Mouse (Mus musculus): ENCODE data around the gene Ms4a14.
"Not testable (repeated sequence)": the region's sequence is repeated elsewhere in the genome, so short reads cannot be mapped to it uniquely, and the experiment has no call there.

The Ms4a14 gene

GRCm38 (mm10) chr19:11262932-11263331, 51.3 kb downstream of the Ms4a14 start:
- DNase-seq, result not testable (repeated sequence)

DNA sequence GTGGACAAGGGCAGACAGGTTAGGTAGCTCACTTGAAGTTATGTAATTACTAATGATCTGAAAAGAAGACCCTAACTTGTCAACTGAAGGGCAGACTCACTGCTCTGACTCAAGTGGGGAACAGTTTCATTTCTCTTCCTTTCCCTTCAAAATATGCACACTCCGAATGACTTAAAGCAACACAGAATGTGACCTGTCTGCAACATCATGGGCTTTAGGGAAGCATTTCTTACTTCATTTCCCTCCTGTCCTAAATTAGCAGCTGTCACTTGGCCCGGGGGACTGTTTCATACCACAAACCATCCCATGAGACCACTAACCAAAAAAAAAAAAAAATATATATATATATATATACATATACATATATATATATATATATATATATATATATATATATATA, 52.7 kb downstream of the Ms4a14 start:
- no peak for DNase-seq

Data from liver (tissue).